Mouse (Mus musculus): ENCODE results near the gene Il1r1.

- TF ChIP-seq MYOG (IDR thresholded peaks at IDR 0.05; ENCODE audit: control insufficient read depth in 1 of 3, insufficient read depth in 1 of 3, insufficient read length in 2 of 3, low read depth in 2 of 3) (no peak), POLR2A (IDR thresholded peaks at IDR 0.05; ENCODE audit: insufficient read length, low read depth) (no peak), USF1 (IDR thresholded peaks at IDR 0.05; ENCODE audit: low read depth) (no peak), POLR2AphosphoS2 (IDR thresholded peaks at IDR 0.05; ENCODE audit: insufficient read length, low read depth) (no peak), TCF12 (IDR thresholded peaks at IDR 0.05; ENCODE audit: insufficient read depth, poor library complexity, severe bottlenecking) (no peak), E2F4 (IDR thresholded peaks at IDR 0.05; ENCODE audit: insufficient read depth) (no peak), MAX (IDR thresholded peaks at IDR 0.05; ENCODE audit: low read depth) (no peak), TCF3 (IDR thresholded peaks at IDR 0.05; ENCODE audit: insufficient read length, low read depth) (no peak), SRF (IDR thresholded peaks at IDR 0.05; ENCODE audit: control insufficient read depth, insufficient read length, low read depth) (no peak), CEBPB (IDR thresholded peaks at IDR 0.05; ENCODE audit: insufficient read depth, poor library complexity, severe bottlenecking) (no peak)
These were observed 15.6 kb downstream of the Il1r1 start for GRCm38 (mm10) chr1:40240353-40241092.

Data from myocyte (in vitro differentiated cells).